Mouse (Mus musculus) forebrain, embryonic 10.5 days (tissue): ENCODE data around the gene Prrt2. TPM values are rescaled to one million over a fixed set of nuclear protein-coding genes. Genes with fewer than 3 reads are reported as not detected.

Experiments
- DNase-seq: peaks from one replicate; pipeline ENCODE4 v3.0.0-alpha.2; 2017; ENCODE audit warnings: low spot score; ENCODE audit errors: extremely low spot score
- H3K27ac ChIP-seq: fragments of 300-500 bp; sonication (generic); 2 replicates; pipeline ENCODE4 v1.5.1; 2016; ENCODE audit warnings: mild to moderate bottlenecking
- H3K27me3 ChIP-seq: fragments of 300-500 bp; sonication (generic); 2 replicates; pipeline ENCODE4 v1.6.1; 2016; ENCODE audit warnings: mild to moderate bottlenecking; ENCODE audit not compliant: poor library complexity, severe bottlenecking
- H3K36me3 ChIP-seq: fragments of 300-500 bp; sonication (generic); replicated peaks from 2 replicates; pipeline ENCODE4 v1.6.1; 2016; ENCODE audit warnings: mild to moderate bottlenecking, moderate library complexity
- H3K4me1 ChIP-seq: fragments of 300-500 bp; sonication (generic); 2 replicates; pipeline ENCODE4 v1.6.1; 2016
- H3K4me3 ChIP-seq: fragments of 300-500 bp; sonication (generic); 2 replicates; pipeline ENCODE4 v1.5.1; 2016; ENCODE audit warnings: mild to moderate bottlenecking, moderate library complexity
- H3K9me3 ChIP-seq: fragments of 300-500 bp; sonication (generic); 2 replicates; pipeline ENCODE4 v1.6.1; 2016; ENCODE audit warnings: mild to moderate bottlenecking, moderate library complexity
- WGBS: fragments of 180-500 bp; shearing (Covaris S2); methylation state at CpG from one replicate; pipeline ENCODE4 v1.1.7; 2016; 5-methylcytosine and 5-hydroxymethylcytosine counted together
- polyA plus RNA-seq: library from polyadenylated mRNA; unstranded; fragments of >200 nt; fragmentation: Nextera tagmentation; extraction: Ambion mirVana; gene quantifications from 2 replicates; pipeline ENCODE4 v1.2.1, GENCODE M21; 2016

The Prrt2 gene
- polyA plus RNA-seq, 1 experiment from 2014 or later = 3.5 TPM

DNA sequence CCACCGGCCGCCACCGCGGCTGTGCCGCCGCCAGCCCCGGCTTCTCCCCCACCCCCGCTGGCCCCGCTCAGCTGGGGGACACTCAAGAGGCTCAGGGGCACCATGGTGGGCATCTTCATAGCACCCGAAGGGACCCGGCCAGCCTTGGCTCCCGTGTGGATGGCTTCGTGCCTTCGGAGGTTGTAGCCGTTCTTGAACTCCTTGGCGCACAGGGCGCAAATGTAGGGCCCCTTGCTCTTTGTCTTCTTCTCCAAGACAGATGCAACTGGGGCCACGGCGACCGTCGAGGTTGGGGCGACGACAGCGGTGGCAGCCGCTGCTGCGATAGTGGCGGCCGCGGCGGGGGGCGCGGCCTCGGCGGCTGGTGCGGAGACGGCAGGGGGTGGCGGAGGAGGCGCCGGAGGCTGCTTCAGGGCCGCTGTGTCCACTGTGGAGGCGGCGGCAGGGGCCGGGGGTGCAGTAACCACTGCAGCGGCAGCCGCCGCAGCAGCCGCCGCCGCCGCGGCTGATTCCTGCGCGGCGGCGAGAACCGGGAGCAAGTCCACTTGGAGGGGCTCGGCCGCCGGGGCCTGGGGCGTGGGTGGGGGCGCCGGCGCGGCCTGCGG, 4.6 kb upstream of the Prrt2 start:
- Histone ChIP-seq H3K27ac (peak overlapping the region; percentile 100), H3K9me3 (no peaks in the 10 kb centered on the region), H3K27me3 (no peaks in the 10 kb centered on the region), H3K4me3 (peak overlapping the region; percentile 92), H3K4me1 (peaks cover 61% of the 10 kb centered on the region), H3K36me3 (peaks cover 76% of the 10 kb centered on the region)
- peak; percentile 50 for DNase-seq
- WGBS = under 1% methylated on average over 64 of the region's 65 CpGs

DNA sequence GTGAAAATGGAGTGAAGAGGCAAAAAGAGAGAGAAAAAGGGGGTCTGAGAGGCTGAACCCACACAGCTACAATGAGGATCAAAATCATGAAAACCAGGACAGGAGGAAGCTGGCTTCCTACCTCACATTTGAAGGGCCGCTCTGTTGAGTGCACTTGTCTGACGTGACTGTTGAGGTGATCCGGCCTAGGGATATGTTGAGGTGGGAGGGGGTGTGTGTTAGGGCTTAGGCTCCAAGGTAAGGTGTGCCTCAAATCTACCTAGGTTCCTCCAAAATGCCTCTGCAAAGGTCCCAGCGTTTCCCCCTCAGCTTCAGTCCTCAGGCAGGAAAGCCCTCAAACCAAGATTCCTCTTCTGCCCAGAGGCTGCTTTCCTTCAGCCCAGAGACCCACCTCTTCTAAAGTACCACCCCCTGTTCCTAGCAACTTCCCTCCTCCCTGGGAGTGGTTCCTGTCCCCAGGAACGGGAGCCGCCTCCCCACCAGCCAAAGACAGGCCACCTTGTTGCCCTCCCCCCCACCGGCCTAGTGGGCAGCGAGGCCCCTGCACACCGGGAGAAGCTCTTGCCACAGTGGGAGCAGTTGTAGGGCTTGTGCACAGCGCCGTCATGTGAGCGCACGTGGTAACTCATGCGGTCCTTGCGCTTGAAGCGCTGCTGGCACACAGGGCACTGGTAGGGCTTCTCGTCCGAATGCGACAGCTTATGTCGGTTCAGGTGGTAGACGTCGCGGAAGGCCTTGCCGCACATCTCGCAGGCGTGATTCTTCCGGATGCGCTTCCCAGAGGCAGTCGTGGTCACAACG, 3.9 kb upstream of the Prrt2 start:
- Histone ChIP-seq H3K36me3 (peaks cover 69% of the 10 kb centered on the region), H3K4me1 (peaks cover 69% of the 10 kb centered on the region)
- under 1% methylated on average over 30 of the region's 30 CpGs for WGBS

DNA sequence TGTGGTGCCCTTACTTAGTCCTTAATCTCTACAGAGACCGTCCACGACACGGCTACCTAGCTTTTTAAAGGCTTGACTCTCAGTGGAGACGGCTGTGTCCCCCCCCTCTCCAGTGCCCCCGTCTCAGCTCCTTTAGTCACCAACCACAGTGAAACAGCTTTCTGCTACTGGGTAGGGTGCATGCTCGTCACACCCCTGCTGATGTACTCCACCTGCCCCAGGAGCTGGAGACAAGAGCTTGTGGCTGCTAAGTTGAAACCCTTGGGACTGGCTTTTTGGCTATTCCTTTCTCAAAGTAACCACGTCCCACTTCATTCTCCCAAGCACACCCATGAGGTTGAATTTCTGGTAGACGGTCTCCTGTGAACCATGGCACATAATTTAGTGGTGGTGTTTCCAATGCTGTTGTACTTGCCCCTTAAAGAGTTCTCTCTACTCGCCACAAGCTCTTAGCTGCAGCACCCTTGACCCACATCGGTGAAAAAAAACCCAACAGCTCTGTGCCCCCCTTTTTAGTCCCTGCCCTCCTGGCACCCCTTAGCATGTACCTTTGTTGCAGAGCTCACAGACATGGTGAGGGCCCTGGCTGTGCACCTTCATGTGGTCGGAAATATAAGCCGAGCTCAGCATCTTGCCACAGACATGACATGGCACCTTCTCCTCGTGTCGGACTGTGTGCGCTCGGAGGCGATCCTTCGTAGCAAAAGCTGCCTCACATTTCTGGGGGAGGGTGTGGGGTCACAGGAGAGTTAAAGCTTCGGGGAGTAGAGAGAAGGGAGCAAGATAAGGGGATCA, 3.1 kb upstream of the Prrt2 start:
- WGBS = 40% methylated on average over 19 of the region's 19 CpGs
- Histone ChIP-seq H3K4me3 (peak overlapping the region; percentile 92), H3K27me3 (no peaks in the 10 kb centered on the region), H3K9me3 (no peaks in the 10 kb centered on the region), H3K4me1 (peaks cover 77% of the 10 kb centered on the region), H3K36me3 (peaks cover 60% of the 10 kb centered on the region), H3K27ac (peak overlapping the region; percentile 100)
- no peak for DNase-seq

More for the DNA sequence above, 3.9 kb upstream of the Prrt2 start:
- DNase-seq = peak; percentile 75
- Histone ChIP-seq H3K27ac (peak overlapping the region; percentile 100), H3K4me3 (peak overlapping the region; percentile 92), H3K9me3 (no peaks in the 10 kb centered on the region), H3K27me3 (no peaks in the 10 kb centered on the region)

DNA sequence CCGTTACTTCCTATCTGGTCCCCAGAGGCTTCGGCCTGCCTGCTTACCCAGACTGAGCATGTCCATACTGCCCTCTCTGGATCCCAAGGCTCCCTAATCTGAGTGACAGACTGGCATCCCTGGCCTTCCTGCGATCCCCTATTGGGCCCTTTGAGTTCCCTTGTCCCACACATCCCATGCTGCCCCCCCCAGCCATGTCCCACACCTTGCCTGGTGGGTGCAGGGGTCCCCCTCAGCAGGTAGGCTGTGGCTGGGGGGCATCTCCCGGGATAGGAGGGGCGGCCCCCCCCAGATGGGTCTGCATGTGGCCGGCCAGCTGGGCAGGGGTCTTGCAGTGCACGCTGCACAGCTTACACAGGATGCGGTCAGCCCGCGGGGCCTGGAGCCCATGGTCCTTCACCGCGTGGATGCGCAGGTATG, 2.3 kb upstream of the Prrt2 start:
- no peak for DNase-seq
- peaks cover 80% of the 10 kb centered on the region for H3K4me1 ChIP-seq
- no peaks in the 10 kb centered on the region for H3K9me3 ChIP-seq
- H3K27me3 ChIP-seq = no peaks in the 10 kb centered on the region
- H3K36me3 ChIP-seq = peaks cover 52% of the 10 kb centered on the region
- WGBS = 80% methylated on average over 13 of the region's 13 CpGs
- peak overlapping the region; percentile 100 for H3K27ac ChIP-seq
- peak overlapping the region; percentile 92 for H3K4me3 ChIP-seq

DNA sequence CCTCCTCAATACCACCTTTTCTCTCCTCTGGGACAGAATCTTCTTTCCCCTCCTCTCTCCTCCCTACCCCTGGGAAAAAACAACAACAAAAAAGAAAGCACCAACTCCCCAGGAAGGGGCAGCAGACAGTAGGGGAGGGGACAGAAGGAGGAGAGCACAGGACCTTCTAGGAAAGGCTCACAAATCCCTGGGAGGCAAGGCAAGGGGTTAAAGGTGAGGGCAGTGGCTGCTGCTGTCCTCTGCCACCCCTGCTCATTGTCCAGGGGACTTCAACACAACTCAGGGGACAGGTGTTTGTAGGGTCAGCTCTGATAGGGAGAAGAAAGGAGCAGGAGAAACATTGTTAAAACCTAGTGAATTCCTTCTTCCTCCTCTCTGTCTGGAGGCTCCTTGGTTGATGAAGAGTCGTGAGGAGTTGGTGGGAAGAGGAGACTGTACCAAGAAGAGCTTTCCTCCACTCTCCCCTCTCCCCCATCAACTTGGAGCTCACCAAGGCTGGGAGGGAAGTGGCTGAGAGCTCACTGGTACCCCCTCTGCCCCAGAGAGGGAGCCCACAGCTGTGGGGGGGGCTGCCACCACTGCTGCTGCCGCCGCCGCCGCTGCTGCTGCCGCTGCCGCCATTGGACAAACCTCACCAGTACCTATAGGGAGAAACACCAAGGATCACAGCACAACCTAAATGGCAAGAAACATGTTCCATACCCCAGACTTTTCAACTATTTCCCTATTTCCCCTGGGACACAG, 1.7 kb upstream of the Prrt2 start:
- Histone ChIP-seq H3K9me3 (no peaks in the 10 kb centered on the region), H3K27me3 (no peaks in the 10 kb centered on the region), H3K27ac (peak overlapping the region; percentile 100), H3K36me3 (peaks cover 46% of the 10 kb centered on the region), H3K4me1 (peaks cover 80% of the 10 kb centered on the region), H3K4me3 (peak overlapping the region; percentile 92)
- WGBS = 85% methylated on average over 7 of the region's 7 CpGs
- no peak for DNase-seq

DNA sequence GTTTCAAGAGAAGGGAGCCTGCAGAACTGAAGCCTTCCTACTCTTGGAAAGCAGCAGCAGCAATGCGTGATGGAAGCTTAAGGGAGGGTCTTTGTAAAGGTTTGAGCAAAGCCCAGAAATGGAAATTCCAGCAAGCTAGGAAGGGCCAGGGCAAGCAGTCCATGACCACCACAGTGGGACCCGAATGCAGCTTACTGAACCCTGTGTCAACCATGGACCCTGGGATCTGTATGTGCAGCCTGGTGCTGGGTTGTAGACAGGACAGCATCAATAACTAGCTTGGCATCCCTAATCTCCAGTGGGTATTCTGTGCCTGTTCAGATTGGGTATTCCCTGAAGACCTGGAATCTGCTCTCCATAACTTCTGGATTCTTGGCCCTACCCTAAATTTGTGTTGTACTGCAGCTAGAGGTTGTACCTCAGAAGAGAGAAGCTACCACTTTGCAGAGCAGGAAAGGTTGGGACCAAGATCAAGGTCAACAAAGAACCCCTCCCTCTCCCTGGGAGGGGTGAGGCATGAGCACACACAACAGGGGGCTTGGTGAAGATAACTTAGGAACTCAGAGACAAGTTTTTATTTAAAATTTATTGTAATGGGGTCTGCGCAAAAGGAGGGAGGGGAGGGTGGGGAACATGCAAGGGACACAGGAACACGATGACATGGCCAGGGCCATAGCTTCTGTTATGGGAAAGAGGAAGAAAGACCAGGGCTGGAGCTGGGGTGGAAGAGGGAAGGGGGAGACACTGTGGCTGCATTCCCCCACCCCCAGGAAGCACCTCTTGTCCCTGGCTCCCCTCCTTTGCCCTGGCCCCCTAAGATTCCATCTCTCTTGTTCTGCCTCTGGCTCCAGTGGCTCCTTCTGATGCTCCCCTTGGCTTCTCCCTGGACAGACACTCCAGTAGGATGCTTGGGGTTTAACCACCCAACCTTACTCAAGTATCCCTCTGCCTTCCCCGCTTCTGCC, 834 bp upstream of the Prrt2 start:
- H3K9me3 ChIP-seq = no peaks in the 10 kb centered on the region
- peaks cover 83% of the 10 kb centered on the region for H3K4me1 ChIP-seq
- H3K27me3 ChIP-seq = no peaks in the 10 kb centered on the region
- peak overlapping the region; percentile 100 for H3K27ac ChIP-seq
- DNase-seq = no peak
- H3K36me3 ChIP-seq = peaks cover 42% of the 10 kb centered on the region
- peak overlapping the region; percentile 92 for H3K4me3 ChIP-seq
- WGBS = 46% methylated on average over 5 of the region's 5 CpGs

DNA sequence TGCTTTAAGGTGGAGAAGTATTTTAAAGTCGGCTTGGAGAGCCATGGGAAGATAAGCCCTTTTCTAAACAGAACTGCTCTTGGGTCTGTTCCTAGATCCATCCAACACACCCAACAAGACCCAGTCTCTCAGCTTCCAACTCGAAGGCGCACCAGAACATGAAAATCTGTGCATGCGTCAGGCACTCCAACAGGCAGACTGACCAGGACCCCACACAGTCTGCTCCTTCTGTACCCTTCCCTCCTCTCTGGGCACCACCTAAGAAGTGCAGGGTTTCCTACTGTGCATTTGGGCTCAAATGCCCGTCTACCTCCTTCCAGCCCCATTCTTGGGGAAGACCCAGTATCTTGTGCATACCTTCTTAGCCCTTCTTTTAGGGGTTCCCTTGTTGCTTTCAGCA, 520 bp downstream of the Prrt2 start:
- 45% methylated on average over 5 of the region's 5 CpGs for WGBS
- peak overlapping the region; percentile 92 for H3K4me3 ChIP-seq
- H3K36me3 ChIP-seq = peaks cover 43% of the 10 kb centered on the region
- H3K4me1 ChIP-seq = peaks cover 95% of the 10 kb centered on the region
- H3K27ac ChIP-seq = peak overlapping the region; percentile 100
- DNase-seq = no peak
- H3K27me3 ChIP-seq = no peaks in the 10 kb centered on the region
- no peaks in the 10 kb centered on the region for H3K9me3 ChIP-seq

DNA sequence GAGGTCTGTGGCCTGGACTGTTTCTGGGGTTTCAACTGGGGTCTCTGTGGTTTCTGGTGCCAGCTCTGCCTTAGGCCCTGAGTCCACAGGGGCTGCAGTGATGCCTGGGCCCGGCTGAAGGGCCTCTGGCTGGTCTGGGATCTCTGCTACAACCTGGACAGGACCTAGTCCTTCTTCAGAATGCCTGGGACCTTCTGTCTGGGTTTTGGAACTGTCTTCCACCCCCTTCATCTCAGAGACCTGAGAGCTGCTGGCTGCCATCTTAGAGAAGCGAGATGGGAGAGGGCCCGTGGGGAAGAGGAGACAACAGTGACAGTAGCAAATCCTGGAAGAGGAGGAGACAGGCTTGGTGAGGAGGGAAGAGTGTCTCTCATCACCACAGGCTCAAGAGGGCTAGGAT, 980 bp downstream of the Prrt2 start:
- peak overlapping the region; percentile 92 for H3K4me3 ChIP-seq
- DNase-seq = no peak
- no peaks in the 10 kb centered on the region for H3K9me3 ChIP-seq
- H3K36me3 ChIP-seq = peaks cover 43% of the 10 kb centered on the region
- no peaks in the 10 kb centered on the region for H3K27me3 ChIP-seq
- WGBS = 67% methylated on average over 3 of the region's 3 CpGs
- peak overlapping the region; percentile 100 for H3K27ac ChIP-seq
- H3K4me1 ChIP-seq = peaks cover 96% of the 10 kb centered on the region

DNA sequence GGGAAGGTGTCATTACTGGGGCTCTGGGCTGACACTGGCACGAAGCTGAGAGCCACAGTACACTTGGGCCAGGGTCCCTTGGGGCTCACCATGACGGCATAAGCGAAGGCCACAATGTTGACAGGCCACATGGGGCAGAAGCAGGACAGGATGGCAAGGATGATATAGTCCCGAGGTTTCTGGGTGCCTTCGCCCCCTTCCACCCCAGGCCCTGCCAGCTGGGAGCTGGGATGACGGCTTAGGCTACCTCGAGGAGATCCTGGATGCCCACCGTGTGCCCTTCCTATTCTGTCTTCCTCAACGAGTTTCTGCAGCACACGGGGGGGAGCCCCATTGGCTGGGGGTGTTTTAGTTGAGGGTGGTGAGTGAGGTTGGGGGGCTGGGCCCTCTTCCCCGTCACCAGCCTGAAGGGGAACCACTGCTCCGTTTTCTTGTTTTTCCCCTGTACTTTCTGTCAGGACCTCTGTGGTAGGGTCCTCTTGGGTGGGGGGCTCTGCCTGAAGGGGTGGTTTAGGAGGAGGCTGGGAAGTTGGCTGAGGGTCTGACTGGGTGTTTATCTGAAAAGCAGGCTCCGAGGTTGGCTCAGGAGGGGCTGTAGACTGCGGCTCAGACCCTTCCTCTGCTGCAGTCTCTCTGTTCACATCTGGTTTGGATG, 1.6 kb downstream of the Prrt2 start:
- WGBS = 83% methylated on average over 14 of the region's 14 CpGs
- no peaks in the 10 kb centered on the region for H3K9me3 ChIP-seq
- no peak for DNase-seq
- H3K27me3 ChIP-seq = no peaks in the 10 kb centered on the region
- H3K4me1 ChIP-seq = peaks cover 96% of the 10 kb centered on the region
- peak overlapping the region; percentile 100 for H3K27ac ChIP-seq
- peak overlapping the region; percentile 92 for H3K4me3 ChIP-seq
- peaks cover 43% of the 10 kb centered on the region for H3K36me3 ChIP-seq

DNA sequence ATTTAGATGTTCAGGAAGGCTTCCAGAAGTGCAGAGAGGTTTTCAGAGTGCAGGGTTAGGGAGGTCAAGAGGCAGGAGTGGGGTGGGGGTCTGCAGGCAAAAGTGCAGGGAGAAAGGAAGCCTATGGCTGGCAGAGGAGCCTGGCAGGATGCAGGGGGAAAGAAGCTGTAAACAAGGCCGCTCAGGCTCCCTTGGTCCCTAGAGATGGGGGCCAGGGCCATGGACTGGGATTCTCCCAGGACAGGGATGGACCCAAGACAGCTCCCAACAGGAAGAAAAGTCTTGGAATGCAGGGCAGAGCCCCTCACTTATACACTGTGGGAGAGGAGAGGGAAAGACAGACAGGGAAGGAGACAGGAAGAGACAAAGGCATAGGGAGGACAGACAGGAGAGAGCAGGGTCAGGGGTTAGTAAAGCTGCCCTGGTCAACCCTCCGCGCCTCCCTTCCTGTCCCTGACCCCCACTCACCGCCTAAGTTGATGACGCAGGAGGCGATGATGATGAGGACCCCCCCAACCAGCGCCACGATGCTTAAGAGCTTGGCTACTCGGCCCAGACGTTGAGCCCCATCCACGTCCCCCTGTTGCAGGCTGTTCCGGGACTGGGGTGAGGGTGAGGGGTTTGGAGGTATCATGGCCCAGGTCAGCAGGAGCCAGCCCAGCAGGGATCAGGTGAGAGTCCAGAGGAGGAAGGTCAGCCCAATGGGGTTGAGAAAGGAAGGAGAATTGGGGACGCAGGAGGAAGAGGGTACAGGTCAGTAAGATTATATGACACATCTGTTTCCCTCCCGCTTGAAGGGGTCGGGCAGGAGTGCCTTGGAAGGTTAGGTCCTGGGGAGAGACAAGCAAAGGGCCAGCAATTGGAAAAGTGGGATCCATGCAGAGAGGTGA, 2.4 kb downstream of the Prrt2 start:
- Histone ChIP-seq H3K27me3 (no peaks in the 10 kb centered on the region), H3K36me3 (peaks cover 43% of the 10 kb centered on the region), H3K4me3 (peak overlapping the region; percentile 92; the same call in 1 of the 2 replicates), H3K9me3 (no peaks in the 10 kb centered on the region), H3K4me1 (peaks cover 93% of the 10 kb centered on the region), H3K27ac (peak overlapping the region; percentile 100)
- no peak for DNase-seq
- 90% methylated on average over 15 of the region's 15 CpGs for WGBS
